Mouse (Mus musculus) intestine, postnatal 0 days (tissue): ENCODE measurements around the gene Gm44790. TPM values are rescaled to one million over a fixed set of nuclear protein-coding genes. Genes with fewer than 3 reads are reported as not detected.

ENCODE experiments used
- ATAC-seq: fragments of 200-750 bp; cut with Nextera tagmentation; 2 replicates; pipeline ENCODE4 v1.8.0; 2017; ENCODE audit warnings: mild to moderate bottlenecking, moderate TSS enrichment, moderate library complexity
- H3K27ac ChIP-seq: fragments of 300-500 bp; sonication (generic); 2 replicates; pipeline ENCODE4 v1.5.1; 2014; ENCODE audit warnings: mild to moderate bottlenecking, low read depth, low read length, moderate library complexity
- H3K27me3 ChIP-seq: fragments of 300-500 bp; sonication (generic); replicated peaks from 2 replicates; pipeline ENCODE4 v1.6.1; 2014; ENCODE audit warnings: low read length, mixed read lengths; ENCODE audit not compliant: control insufficient read depth, insufficient read depth
- H3K36me3 ChIP-seq: fragments of 300-500 bp; sonication (generic); 2 replicates; pipeline ENCODE4 v1.6.1; 2014; ENCODE audit warnings: mild to moderate bottlenecking, moderate library complexity; ENCODE audit not compliant: control insufficient read depth, insufficient read depth
- H3K4me1 ChIP-seq: fragments of 300-500 bp; sonication (generic); replicated peaks from 2 replicates; pipeline ENCODE4 v1.6.1; 2014; ENCODE audit warnings: antibody characterized with exemption, low read length, mixed read lengths; ENCODE audit not compliant: control insufficient read depth, insufficient read depth
- H3K4me2 ChIP-seq: fragments of 300-500 bp; sonication (generic); replicated peaks from 2 replicates; pipeline ENCODE4 v1.6.1; 2014; ENCODE audit warnings: low read depth, mild to moderate bottlenecking, moderate library complexity
- H3K4me3 ChIP-seq: fragments of 300-500 bp; sonication (generic); 2 replicates; pipeline ENCODE4 v1.5.1; 2014; ENCODE audit warnings: low read depth, low read length
- H3K9ac ChIP-seq: fragments of 300-500 bp; sonication (generic); 2 replicates; pipeline ENCODE4 v1.6.1; 2014; ENCODE audit warnings: mild to moderate bottlenecking, low read depth, low read length
- H3K9me3 ChIP-seq: fragments of 300-500 bp; sonication (generic); 2 replicates; pipeline ENCODE4 v1.6.1; 2016; ENCODE audit warnings: mixed run types; ENCODE audit not compliant: control insufficient read depth
- CTCF ChIP-seq: sonication (generic); IDR thresholded peaks from 2 replicates; pipeline ENCODE4 v1.5.1; 2016; ENCODE audit warnings: low read depth, mild to moderate bottlenecking, control low read depth, antibody characterized with exemption, moderate library complexity
- WGBS: fragments of 180-500 bp; shearing (Covaris S2); extraction: QIAGEN DNeasy Blood & Tissue Kit; methylation state at CpG from one replicate; pipeline ENCODE4 v1.1.7; 2014; 5-methylcytosine and 5-hydroxymethylcytosine counted together
- polyA plus RNA-seq: library from polyadenylated mRNA; unstranded; fragments of >200 nt; fragmentation: Nextera tagmentation; extraction: Ambion mirVana; gene quantifications from 2 replicates; pipeline ENCODE4 v1.2.1, GENCODE M21; 2015

Gene Gm44790
- polyA plus RNA-seq, 1 experiment from 2014 or later, result not detected

DNA sequence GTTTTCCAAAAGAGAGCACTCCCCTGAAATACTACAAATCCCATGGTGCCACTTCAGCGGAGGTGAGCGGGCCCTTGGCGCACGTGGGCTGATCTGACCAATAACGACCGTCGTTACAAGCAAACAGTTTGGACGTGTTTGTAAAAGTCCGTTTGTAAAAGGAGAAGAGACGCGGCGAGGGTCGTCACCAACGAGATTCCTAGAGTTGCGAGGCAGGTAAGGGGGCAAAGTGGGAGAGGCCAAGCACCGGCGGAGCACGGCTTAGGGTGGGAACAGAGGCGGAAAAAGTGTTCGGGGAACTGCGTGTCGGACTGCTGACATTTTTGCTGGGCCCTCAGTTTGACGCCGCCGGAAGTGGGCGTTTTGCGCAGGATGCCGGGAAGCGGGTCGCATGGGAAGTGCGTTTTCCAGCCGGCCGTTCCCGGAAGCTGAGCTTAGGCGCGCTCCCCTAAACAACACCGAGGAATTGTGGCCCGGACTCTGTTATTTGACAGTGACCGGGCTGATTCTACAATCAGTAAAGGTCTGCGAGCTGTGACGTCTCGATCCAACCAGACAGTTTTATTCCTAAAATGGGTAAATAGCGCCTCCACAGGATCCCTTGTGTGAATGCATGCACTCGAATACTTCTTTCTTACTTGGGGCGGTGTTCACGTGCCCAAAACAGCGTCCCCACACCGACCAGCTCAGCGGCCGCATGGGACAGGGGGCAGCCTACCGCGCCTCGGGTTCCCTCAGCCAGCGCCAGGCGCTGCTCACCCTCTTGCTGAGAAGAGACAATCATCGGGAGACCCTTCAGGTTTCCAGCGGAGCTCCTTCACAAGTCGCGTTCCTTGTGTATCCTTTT is 12.0 kb downstream of the Gm44790 start, which contains the start of gene C87436:
TSS of gene C87436 (plus strand) at position 103 of the 847 bp plus-strand sequence.
- Histone ChIP-seq H3K36me3 (peaks cover 20% of the 10 kb centered on the region), H3K4me1 (no peaks in the 10 kb centered on the region), H3K27ac (peak within 1 kb of the TSS; percentile 96), H3K27me3 (no peaks in the 10 kb centered on the region), H3K9ac (peak within 1 kb of the TSS; percentile 83), H3K4me2 (peak within 1 kb of the TSS; percentile 73), H3K4me3 (peak within 1 kb of the TSS; percentile 76), H3K9me3 (no peaks in the 10 kb centered on the region)
- under 1% methylated on average over 59 of the region's 59 CpGs for WGBS
- ATAC-seq, result peak; percentile 93
- TF ChIP-seq CTCF, result peak; percentile 76

DNA sequence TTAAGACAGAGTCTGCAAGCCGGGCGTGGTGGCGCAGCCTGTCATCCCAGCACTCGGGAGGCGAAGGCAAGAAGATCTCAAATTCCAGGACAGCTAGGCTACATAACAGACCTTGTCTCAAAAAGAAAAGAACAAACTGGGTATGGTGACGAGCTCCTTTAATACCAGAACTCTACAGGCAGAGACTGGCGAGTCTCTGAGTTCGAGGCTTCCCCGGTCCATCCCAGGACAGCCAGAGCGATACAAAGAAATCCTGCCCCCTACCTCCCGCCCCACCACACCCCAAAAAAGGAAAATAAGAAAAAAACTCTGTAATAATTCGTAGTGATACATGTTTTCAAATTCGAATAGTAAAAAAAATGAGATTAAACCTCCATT is 12.7 kb downstream of the Gm44790 start:
- H3K4me1 ChIP-seq, result no peaks in the 10 kb centered on the region
- peaks cover 23% of the 10 kb centered on the region for H3K36me3 ChIP-seq
- WGBS, result 2% methylated on average over 13 of the region's 13 CpGs
- peak overlapping the region; percentile 76 for H3K4me3 ChIP-seq
- ATAC-seq, result no peak
- H3K9ac ChIP-seq, result peak overlapping the region; percentile 83
- TF ChIP-seq CTCF, result no peak
- peak overlapping the region; percentile 73 for H3K4me2 ChIP-seq
- no peaks in the 10 kb centered on the region for H3K9me3 ChIP-seq
- H3K27me3 ChIP-seq, result no peaks in the 10 kb centered on the region
- H3K27ac ChIP-seq, result peak overlapping the region; percentile 96

GRCm38 (mm10) chr6:86439531-86439930 is 13.1 kb downstream of the Gm44790 start:
- 85% methylated on average over 1 of the region's 1 CpGs for WGBS
- H3K36me3 ChIP-seq, result peaks cover 27% of the 10 kb centered on the region
- no peak for TF ChIP-seq CTCF
- no peaks in the 10 kb centered on the region for H3K27me3 ChIP-seq
- H3K27ac ChIP-seq, result no peak overlapping the region
- 0 out of 2 replicates have a peak overlapping the region, but pooled peaks have one; percentile 83 for H3K9ac ChIP-seq
- H3K9me3 ChIP-seq, result no peaks in the 10 kb centered on the region
- no peaks in the 10 kb centered on the region for H3K4me1 ChIP-seq
- peak overlapping the region; percentile 73 for H3K4me2 ChIP-seq
- 0 out of 2 replicates have a peak overlapping the region, but pooled peaks have one; percentile 76 for H3K4me3 ChIP-seq
- ATAC-seq, result no peak

DNA sequence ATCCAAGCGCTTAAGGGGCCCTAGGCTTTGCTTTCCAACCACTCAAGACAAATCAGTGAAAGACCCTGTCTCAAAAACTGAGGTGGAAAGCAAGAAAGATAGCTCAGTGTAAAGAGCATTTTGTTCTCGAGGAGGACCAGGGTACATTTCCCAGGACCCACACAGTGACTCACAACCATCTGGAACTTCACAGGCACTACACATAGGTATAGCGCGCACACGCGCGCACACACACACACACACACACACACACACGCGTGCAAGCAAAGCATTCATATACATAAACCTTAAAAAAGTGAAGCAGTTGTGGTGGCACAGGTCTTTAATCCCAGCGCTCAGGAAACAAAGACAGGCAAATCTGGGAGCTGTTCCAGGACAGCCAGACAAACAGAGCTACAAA is 15.1 kb downstream of the Gm44790 start:
- no peaks in the 10 kb centered on the region for H3K9me3 ChIP-seq
- no peaks in the 10 kb centered on the region for H3K4me1 ChIP-seq
- H3K36me3 ChIP-seq, result peaks cover 31% of the 10 kb centered on the region
- H3K9ac ChIP-seq, result no peak overlapping the region
- no peak overlapping the region for H3K4me3 ChIP-seq
- no peak for ATAC-seq
- no peak for TF ChIP-seq CTCF
- no peak overlapping the region for H3K27ac ChIP-seq
- H3K27me3 ChIP-seq, result no peaks in the 10 kb centered on the region
- 98% methylated on average over 10 of the region's 10 CpGs for WGBS
- no peak overlapping the region for H3K4me2 ChIP-seq

DNA sequence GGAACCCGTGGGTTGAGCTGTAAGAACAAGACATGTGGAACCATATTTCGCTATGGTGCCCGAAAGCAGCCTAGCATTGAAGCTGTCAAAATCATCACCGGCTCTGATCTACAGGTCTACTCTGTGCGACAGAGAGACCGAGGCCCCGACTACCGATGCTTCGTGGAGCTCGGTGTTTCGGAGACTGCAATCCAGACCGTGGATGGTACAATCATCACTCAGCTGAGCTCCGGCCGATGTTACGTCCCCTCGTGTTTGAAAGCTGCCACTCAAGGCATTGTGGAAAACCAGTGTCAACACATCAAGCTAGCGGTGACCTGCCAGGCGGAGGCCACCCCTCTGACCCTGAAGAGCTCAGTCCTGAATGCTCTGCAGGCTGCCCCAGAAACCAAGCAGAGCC is 19.1 kb downstream of the Gm44790 start:
- Histone ChIP-seq H3K27me3 (no peaks in the 10 kb centered on the region), H3K4me3 (no peak overlapping the region), H3K27ac (no peak overlapping the region), H3K4me2 (no peak overlapping the region), H3K36me3 (peaks cover 54% of the 10 kb centered on the region), H3K4me1 (no peaks in the 10 kb centered on the region), H3K9me3 (no peaks in the 10 kb centered on the region), H3K9ac (no peak overlapping the region)
- no peak for ATAC-seq
- TF ChIP-seq CTCF, result no peak
- WGBS, result 91% methylated on average over 18 of the region's 18 CpGs

GRCm38 (mm10) chr6:86446927-86447568 is 20.6 kb downstream of the Gm44790 start:
- TF ChIP-seq CTCF, result no peak
- no peaks in the 10 kb centered on the region for H3K9me3 ChIP-seq
- H3K27ac ChIP-seq, result no peak overlapping the region
- H3K4me1 ChIP-seq, result no peaks in the 10 kb centered on the region
- H3K27me3 ChIP-seq, result no peaks in the 10 kb centered on the region
- no peak overlapping the region for H3K4me2 ChIP-seq
- H3K4me3 ChIP-seq, result no peak overlapping the region
- no peak for ATAC-seq
- WGBS, result 70% methylated on average over 1 of the region's 1 CpGs
- H3K36me3 ChIP-seq, result peaks cover 57% of the 10 kb centered on the region
- no peak overlapping the region for H3K9ac ChIP-seq
